Mouse (Mus musculus) neural tube, embryonic 10.5 days (tissue): Measurements from ENCODE around the gene C87499.

Experiments used
- DNase-seq: peaks from one replicate; pipeline ENCODE4 v3.0.0-alpha.2; 2017; ENCODE audit warnings: low spot score; ENCODE audit errors: extremely low spot score

Gene C87499

GRCm38 (mm10) chr4:88634311-88634710, at the start of gene C87499:
C87499 (minus strand) TSS chr4:88634411.
- no peak for DNase-seq

- no peak for DNase-seq
Measured at GRCm38 (mm10) chr4:88683812-88684211, 49.6 kb upstream of the C87499 start, which contains the start of gene Ifna2. Ifna2 (minus strand) TSS chr4:88683912.

DNA sequence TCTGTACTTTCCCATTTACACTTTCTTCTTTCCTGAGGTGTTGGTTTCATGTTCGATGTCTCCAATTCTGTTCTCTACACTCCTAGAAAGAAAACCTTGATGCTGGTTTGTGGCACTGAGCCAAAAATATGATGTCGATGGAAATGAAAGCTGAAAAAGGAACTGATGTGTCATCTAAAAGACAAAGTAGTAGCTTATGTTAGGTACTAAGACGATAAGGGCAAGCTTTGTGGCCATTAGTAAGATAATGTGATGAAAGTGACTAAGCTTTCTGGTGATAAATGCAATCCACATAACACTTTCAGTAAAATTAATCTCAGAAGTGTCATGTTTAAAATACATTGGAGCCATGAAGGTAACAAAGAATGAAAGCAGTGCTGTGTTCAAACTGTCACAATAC, 47.1 kb upstream of the C87499 start:
- no peak for DNase-seq

GRCm38 (mm10) chr4:88680362-88680761, 46.2 kb upstream of the C87499 start:
- no peak for DNase-seq

DNA sequence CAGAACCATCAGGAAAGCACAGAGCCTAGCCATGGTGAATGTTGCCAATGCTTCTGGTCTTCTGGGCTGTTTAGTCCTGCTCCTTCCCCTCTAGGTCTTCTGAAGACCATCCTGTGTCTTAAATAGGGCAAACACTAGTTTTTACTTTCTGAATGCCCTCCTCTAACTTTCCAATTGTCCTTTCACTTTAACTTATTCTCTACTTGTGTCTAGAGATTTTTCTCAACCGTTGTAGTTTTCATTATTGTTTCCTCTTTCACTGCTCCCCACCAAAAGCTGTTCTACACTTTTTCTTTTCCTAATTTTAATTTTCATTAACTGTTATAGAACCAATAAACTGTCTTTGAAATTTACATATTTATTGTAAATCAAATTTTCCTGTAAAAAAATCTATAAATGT, 42.6 kb upstream of the C87499 start, which contains the start of gene Ifna16:
TSS of gene Ifna16 (minus strand) at position 101 of the 400 bp plus-strand sequence.
- no peak for DNase-seq

DNA sequence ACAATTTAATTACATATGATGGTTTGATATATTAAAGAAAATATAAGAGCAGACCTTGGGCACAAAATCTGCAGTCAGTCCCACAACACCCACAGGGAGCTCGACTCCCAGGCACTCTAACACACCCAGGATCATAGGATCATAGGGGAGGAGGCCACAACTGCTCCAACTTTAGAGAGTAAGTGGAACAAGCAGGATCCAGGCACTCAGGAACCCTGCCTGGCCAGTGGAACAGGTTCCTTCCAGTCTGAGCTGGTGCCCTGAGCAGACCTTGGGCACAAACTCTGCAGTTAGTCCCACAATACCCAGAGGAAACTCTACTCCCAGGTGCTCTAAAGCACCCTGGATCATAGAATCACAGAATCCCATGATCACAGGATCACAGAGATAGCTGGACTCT, 21.2 kb upstream of the C87499 start:
- DNase-seq: no peak

GRCm38 (mm10) chr4:88653644-88654043, 19.4 kb upstream of the C87499 start:
- no peak for DNase-seq

DNA sequence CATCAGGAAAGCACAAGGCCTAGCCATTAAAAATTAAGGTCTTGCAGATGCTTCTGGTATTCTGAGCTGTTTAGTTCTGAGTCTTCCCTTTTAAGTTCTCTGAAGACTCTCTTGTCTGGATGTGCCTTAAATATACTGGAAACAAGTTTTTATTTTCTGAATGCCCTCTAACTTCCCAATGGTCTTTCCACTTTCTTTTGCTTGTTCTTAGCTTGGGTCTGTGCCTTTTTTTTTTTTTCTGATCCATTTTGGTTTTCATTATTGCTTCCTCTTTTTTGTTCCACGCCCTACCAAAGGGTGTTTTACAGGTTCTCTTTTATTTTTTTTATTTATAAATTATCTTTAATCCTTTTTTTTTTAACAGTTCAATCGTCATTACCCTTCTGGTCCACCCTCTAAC, 10.1 kb upstream of the C87499 start, which contains the start of gene Ifna13:
TSS of gene Ifna13 (minus strand) at position 101 of the 400 bp plus-strand sequence.
- no peak for DNase-seq

- no peak for DNase-seq
Measured at GRCm38 (mm10) chr4:88642526-88642925, 8.3 kb upstream of the C87499 start.

GRCm38 (mm10) chr4:88641077-88641831, 7.0 kb upstream of the C87499 start:
- peak; percentile 96 for DNase-seq

GRCm38 (mm10) chr4:88640704-88641076, 6.5 kb upstream of the C87499 start:
- no peak for DNase-seq

DNA sequence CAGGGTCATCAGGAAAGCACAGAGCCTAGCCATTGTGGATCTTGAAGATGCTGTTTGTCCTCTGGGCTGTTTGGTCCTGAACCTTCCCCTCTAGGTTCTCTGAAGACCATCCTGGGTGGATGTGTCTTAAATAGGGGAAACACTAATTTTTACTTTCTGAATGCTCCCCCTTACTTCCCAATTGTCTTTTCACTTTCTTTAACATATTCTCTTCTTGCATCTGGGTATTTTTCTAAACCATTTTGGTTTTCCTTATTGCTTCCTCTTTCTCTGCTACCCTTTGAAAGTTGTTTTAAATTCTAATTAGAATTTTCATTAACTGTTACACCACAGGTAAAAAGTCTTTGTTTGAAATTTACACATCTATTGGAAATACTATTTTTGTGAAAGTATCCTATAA, 30.9 kb downstream of the C87499 start, which contains the start of gene Ifna12:
TSS of gene Ifna12 (minus strand) at position 101 of the 400 bp plus-strand sequence.
- DNase-seq: no peak

DNA sequence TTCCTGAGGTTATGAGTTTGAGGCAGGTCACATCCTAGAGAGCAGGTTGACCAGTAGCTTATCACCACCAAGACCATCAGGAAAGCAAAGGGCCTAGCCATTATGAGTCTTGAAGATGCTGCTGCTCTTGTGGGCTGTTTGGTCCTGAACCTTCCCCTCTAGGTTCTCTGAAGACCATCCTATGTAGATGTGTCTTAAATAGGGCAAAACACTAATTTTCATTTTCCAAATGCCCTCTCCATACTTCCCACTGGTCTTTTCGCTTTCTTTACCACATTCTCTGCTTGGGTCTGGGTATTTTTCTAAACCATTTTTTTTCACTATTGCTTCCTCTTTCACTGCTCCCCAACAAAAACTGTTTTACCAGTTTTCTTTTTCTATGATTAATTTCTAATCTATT, 41.9 kb downstream of the C87499 start, which contains the start of gene Ifna9:
TSS of gene Ifna9 (minus strand) at position 101 of the 400 bp plus-strand sequence.
- DNase-seq: no peak
